Mouse (Mus musculus) brown adipose tissue, adult 24 weeks (tissue): ENCODE results near the gene Dmrtb1. TPM values are rescaled to one million over a fixed set of nuclear protein-coding genes. Genes with fewer than 3 reads are reported as not detected.

Source experiments
- H3K27ac ChIP-seq: fragments of 200-500 bp; replicated peaks from 2 replicates; pipeline ENCODE4 v1.5.1; 2012; ENCODE audit warnings: low read depth, mild to moderate bottlenecking, low read length
- H3K4me1 ChIP-seq: fragments of 200-500 bp; 2 replicates; pipeline ENCODE4 v1.6.1; 2012; ENCODE audit warnings: low read length, mixed read lengths; ENCODE audit not compliant: control insufficient read depth, insufficient read depth, insufficient read length
- H3K4me3 ChIP-seq: fragments of 200-500 bp; 2 replicates; pipeline ENCODE4 v1.5.1; 2012; ENCODE audit warnings: low read depth, mild to moderate bottlenecking, low read length, moderate library complexity; ENCODE audit not compliant: insufficient read depth
- polyA plus RNA-seq: library from polyadenylated mRNA; stranded (reverse); fragments of >200 nt; gene quantifications from 2 replicates; pipeline ENCODE4 v1.2.4, GENCODE M21; 2012; ENCODE audit not compliant: missing spikeins, insufficient read depth, insufficient read length

Dmrtb1 gene
- polyA plus RNA-seq, 1 experiment: not detected

GRCm38 (mm10) chr4:107652598-107653279 lies 31.3 kb downstream of the Dmrtb1 start:
- H3K4me3 ChIP-seq: no peak overlapping the region
- H3K4me1 ChIP-seq: no peaks in the 10 kb centered on the region
- no peak overlapping the region for H3K27ac ChIP-seq

- Histone ChIP-seq H3K4me3 (no peak overlapping the region), H3K27ac (no peak overlapping the region), H3K4me1 (no peaks in the 10 kb centered on the region)
Observed at GRCm38 (mm10) chr4:107651021-107651496, 33.0 kb downstream of the Dmrtb1 start.

- Histone ChIP-seq H3K4me3 (no peak overlapping the region), H3K4me1 (no peaks in the 10 kb centered on the region), H3K27ac (no peak overlapping the region)
Observed at GRCm38 (mm10) chr4:107648959-107649485, 35.0 kb downstream of the Dmrtb1 start.

GRCm38 (mm10) chr4:107641624-107642023 lies 42.4 kb downstream of the Dmrtb1 start:
- Histone ChIP-seq H3K4me3 (no peak overlapping the region), H3K27ac (no peak overlapping the region), H3K4me1 (no peaks in the 10 kb centered on the region)

- H3K4me1 ChIP-seq: no peaks in the 10 kb centered on the region
- H3K4me3 ChIP-seq: no peak overlapping the region
- H3K27ac ChIP-seq: no peak overlapping the region
Observed at GRCm38 (mm10) chr4:107638303-107638702, 45.7 kb downstream of the Dmrtb1 start.

GRCm38 (mm10) chr4:107637670-107638069 lies 46.4 kb downstream of the Dmrtb1 start:
- Histone ChIP-seq H3K4me3 (no peak overlapping the region), H3K27ac (no peak overlapping the region), H3K4me1 (no peaks in the 10 kb centered on the region)

- H3K4me3 ChIP-seq: no peak overlapping the region
- H3K4me1 ChIP-seq: no peaks in the 10 kb centered on the region
- no peak overlapping the region for H3K27ac ChIP-seq
Observed at GRCm38 (mm10) chr4:107636099-107636498, 47.9 kb downstream of the Dmrtb1 start.

- no peak overlapping the region for H3K27ac ChIP-seq
- H3K4me1 ChIP-seq: no peaks in the 10 kb centered on the region
- H3K4me3 ChIP-seq: no peak overlapping the region
Observed at GRCm38 (mm10) chr4:107634631-107635030, 49.4 kb downstream of the Dmrtb1 start.

- Histone ChIP-seq H3K27ac (no peak overlapping the region), H3K4me1 (no peaks in the 10 kb centered on the region), H3K4me3 (no peak overlapping the region)
Observed at GRCm38 (mm10) chr4:107628921-107629411, 55.1 kb downstream of the Dmrtb1 start.

GRCm38 (mm10) chr4:107628226-107628625 lies 55.8 kb downstream of the Dmrtb1 start:
- no peaks in the 10 kb centered on the region for H3K4me1 ChIP-seq
- H3K4me3 ChIP-seq: no peak overlapping the region
- no peak overlapping the region for H3K27ac ChIP-seq

Other genes with a start within 250 kb of the Dmrtb1 start
- not detected in 2 replicates for gene Glis1, start 249.6 kb downstream of the Dmrtb1 start, polyA plus RNA-seq
- gene Lrp8, start 118.0 kb upstream of the Dmrtb1 start, polyA plus RNA-seq: 0.42 TPM in 1 of 2 replicates, not detected in the other
- gene Magoh, start 195.5 kb upstream of the Dmrtb1 start, polyA plus RNA-seq: 77.1 and 95.2 TPM in 2 replicates
- gene 0610037L13Rik, start 205.6 kb upstream of the Dmrtb1 start, polyA plus RNA-seq: 77.0 and 102 TPM in 2 replicates
- gene Cpt2, start 239.4 kb upstream of the Dmrtb1 start, polyA plus RNA-seq: 491 and 628 TPM in 2 replicates